Mouse (Mus musculus): ENCODE measurements around the gene Prg3.

DNA sequence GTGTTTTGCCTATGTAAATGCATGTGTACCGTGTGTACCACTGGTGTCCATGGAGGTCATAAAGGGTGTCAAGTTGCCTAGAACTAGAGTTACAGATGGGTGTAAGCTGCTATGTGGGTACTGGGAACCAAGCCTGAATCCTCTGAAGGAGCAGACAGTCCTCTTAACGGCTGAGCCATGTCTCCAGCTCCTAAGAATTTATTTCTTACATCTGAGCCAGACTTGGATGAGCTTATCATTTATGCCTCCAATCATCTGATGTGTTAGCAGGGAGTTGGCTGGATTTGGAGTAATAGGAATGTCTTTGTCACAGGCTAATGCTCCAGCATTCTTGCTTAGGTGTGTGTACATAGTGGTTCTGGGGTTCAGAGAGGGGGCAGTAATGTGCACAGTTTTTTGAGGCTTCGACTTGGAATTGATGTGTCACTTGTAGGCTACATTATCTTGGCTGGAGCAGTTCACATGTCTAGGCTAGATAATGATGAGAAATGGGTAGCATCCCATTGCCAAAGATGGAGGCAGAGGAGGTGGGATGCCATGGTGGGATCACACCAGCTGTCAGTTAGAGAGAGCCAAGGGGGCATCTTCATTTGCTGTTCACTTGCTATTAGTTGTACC is 40.8 kb upstream of the Prg3 start:
- TF ChIP-seq CTCF (IDR thresholded peaks at IDR 0.05; ENCODE audit: borderline replicate concordance, control insufficient read depth, extremely low read depth, insufficient read depth, low read length, poor library complexity) (no peak), POLR2A (IDR thresholded peaks at IDR 0.05; ENCODE audit: control insufficient read depth, extremely low read depth, insufficient read depth, low read length, poor library complexity) (no peak)

All from thymus, adult 2 months (tissue).